Mouse (Mus musculus) right cerebral cortex, postnatal 14 days (tissue): ENCODE measurements around the gene Shld2.

Experiments used
- DNase-seq: peaks from one replicate; pipeline ENCODE4 v3.0.0; 2022

Shld2 gene

GRCm38 (mm10) chr14:34215451-34216127, 94.7 kb downstream of the Shld2 start:
- no peak for DNase-seq

- no peak for DNase-seq
Measured at GRCm38 (mm10) chr14:34209942-34210341, 100.4 kb downstream of the Shld2 start.

GRCm38 (mm10) chr14:34209080-34209479, 101.2 kb downstream of the Shld2 start:
- no peak for DNase-seq

GRCm38 (mm10) chr14:34208651-34209050, 101.6 kb downstream of the Shld2 start:
- DNase-seq, result peak; percentile 64

- DNase-seq, result no peak
Measured at GRCm38 (mm10) chr14:34207996-34208395, 102.3 kb downstream of the Shld2 start.

- DNase-seq, result peak; percentile 57
Measured at GRCm38 (mm10) chr14:34201231-34202035, 108.9 kb downstream of the Shld2 start, which contains the start of gene Gprin2. Gene Gprin2, minus strand, starts transcription at chr14:34201653.

DNA sequence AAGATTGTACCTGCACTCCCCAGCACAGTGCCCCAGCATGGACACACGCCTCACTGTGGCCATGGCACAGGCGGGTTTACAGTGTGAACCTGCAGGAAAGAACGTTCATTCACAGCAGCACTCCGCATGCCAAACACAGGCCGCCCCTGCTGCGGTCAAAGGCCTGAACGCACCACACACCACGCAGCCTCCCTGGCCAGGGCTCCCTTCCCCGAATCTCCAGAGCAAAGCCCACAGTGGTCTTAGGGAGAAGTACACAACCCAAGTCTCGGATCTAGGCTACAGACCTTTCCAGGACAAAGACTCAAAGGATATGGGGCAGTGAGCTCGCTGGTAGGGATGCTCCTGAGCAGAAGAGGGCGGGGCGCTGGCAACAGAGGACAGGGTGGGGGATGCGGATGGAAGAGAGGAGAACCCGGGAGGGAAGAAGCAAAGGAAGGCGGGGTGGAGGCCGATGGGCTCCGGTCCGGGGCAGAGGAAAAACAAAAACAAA, 109.5 kb downstream of the Shld2 start:
- no peak for DNase-seq

- DNase-seq, result no peak
Measured at GRCm38 (mm10) chr14:34196706-34197105, 113.6 kb downstream of the Shld2 start.

- no peak for DNase-seq
Measured at GRCm38 (mm10) chr14:34195466-34195865, 114.8 kb downstream of the Shld2 start.

DNA sequence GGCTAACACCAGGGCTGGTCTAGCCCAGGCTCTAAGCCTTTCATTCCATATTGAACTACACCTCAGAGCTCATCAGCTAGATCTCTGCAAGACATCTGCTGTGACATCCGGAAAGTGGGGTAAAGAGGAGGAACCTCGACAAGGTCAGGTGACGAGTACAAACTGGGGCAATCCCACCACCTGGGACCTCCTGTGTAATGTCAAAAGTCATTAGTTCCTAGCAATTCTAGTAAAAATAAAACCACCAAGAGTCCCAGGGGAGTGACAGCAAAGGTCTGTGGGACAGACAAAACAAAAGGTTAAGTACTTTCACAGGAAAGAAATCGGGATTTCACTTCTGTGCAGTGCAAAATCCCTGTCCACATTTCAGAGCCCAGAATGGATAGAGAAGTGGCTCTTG, 116.4 kb downstream of the Shld2 start:
- no peak for DNase-seq

DNA sequence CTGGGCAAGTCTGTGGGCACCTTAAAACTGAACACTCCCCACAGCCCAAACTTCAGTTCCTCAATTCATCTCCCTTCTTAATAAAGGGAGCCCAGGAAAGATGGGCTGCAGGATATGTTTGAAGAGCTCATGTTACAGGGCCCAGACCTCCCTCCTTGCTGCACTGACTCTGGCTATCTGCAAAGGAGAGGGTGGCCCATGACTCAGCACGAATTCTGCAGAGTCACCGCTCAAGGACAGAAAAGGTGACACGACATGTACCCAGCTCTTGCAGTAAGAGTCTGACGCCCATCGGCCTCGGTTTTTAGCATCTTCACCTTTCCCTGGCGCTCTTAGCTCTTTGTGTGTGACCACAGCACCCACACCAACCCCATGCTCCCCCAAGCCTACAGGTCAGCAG, 119.9 kb downstream of the Shld2 start:
- no peak for DNase-seq

DNA sequence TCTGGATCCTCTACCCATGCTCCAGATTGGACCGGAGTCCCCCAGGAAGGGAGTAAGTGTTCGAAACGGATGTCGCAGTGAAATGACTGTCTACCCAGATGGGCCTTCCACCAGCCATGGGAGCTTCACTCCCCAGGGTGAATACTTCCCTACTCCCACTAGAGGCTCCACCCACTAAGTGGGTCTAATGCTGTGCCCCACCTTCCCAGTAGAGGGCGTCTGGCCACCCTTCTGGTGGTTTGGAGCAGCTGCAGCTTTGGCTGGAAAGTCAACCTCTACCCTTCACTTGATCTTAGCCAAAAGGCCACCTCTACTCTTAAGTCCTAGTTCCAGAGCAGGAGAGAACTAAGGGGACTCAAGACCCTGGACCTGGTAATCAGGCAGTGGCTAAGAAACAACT, 121.7 kb downstream of the Shld2 start:
- peak; percentile 41 for DNase-seq
